Mouse (Mus musculus): ENCODE results near the gene Olfr16.

Gene Olfr16

GRCm38 (mm10) chr1:172950160-172950559 is at the start of gene Olfr16:
Gene Olfr16, plus strand, starts transcription at chr1:172950409.
- DNase-seq = no peak

DNA sequence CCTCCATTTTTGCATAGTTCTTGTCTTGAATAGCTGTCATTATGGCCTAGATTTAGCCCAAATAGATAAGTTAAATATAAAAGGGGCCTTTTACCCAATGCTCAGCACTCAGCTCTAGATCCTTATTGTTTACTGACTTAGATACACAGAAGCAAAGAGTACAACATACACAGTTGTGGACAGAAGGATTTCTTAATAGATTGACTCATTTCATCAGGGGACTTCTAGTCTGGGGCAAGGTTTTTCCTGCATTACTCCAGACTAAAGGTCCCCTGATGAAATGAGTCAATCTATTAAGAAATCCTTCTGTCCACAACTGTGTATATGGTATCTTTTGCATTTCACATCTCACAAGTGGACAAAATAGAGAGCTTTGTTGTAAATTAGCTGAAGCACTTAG is 46.9 kb upstream of the Olfr16 start:
- no peak for DNase-seq

DNA sequence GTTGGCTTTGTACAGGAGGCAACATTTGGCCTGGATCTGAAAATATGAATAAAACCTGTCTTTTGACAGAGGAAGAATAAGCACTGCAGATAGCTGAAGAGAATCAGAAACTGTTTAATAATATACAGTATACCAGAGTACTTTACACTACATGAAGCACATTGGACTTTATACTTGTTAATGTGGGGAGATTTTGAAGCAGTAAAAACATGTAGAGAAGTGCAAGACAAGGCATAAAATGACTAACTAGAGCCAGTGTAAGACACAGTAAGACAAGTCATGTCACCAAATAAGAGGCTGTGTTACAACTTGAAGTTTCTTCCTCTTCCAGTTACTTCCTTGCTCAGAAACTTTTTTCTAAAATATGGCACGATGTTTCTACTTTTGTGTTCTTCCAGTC is 33.1 kb upstream of the Olfr16 start:
- DNase-seq = no peak

DNA sequence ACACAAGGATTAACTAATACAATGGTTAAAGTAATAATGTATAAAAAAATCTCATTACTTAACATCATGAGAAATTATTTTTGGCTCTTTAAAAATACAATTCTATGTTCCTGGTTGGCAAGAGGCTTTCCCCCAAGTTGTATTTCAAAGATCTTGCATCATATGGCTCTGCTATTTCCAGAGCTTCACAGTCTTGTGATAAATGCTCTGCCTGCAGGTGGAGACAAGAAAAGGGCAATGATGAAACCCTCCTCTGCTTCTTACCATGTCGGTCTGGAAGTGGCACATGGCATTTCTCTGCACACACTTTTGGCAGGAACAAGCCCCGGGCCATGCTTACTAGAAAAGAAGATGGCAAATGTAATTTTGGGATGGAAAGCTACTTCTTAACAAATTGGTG is 31.8 kb upstream of the Olfr16 start:
- DNase-seq = no peak

DNA sequence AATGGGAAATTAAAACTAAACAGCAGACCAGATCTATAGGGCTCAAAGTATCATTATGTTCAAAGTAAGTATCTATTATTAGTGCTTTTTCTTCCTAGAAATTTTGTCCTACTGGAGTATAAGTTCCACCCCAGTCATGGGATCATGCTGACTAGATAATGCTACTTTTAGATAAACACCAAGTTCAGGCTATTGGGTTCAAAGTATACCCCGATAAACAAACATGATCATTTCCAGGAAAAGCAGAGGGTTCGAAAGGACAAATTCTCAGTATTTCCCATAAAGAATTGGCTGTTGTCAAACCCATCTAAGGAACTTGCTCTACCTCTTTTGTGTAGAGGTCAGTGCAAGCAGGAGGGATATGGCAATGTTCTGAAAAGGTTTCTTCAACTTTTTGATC is 18.0 kb upstream of the Olfr16 start:
- no peak for DNase-seq

DNA sequence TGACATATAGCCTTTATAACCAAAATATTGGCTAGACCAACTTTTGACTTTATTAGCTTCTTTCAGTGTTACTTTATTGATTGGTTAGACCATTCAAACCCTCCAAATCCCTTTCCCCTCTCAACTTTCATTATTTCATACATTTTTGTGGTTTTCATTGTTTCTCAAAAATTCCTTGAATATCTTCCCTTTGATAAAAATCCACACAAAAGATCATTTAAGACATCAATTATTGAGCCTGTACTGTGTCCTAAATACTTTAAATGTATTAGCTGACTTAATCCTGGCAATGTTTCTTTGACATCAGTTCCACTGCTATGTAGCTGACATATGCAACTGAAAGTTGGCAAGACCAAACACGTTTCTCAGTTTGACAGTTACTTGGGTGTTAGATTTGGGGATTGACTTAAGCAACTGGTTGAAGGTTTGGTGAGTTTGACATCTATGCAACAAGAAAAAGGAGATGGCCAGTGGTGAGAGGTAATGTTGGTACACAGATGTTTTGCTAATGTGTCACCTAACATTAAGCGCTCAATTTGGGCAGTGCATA is 1.0 kb downstream of the Olfr16 start:
- no peak for DNase-seq

DNA sequence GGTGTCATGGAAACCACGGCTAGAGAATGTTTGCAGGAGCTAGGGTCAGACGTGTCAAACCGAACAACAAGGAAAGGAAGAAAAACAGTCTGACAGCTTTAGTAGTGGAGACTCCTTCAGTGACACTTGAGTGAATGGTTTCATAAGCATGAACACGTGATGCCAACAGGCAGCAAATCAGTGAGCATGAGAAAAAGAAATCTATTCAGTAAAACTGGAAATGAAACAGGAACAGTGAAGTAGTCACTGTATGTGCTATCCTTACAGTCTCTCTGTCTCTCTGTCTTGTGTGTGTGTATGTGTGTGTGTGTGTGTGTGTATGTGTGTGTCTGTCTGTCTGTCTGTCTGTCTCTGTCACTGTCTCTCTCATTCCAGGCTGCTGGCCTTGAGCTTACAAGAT is 5.2 kb downstream of the Olfr16 start:
- no peak for DNase-seq

GRCm38 (mm10) chr1:172960452-172960851 is 10.2 kb downstream of the Olfr16 start:
- DNase-seq = no peak

DNA sequence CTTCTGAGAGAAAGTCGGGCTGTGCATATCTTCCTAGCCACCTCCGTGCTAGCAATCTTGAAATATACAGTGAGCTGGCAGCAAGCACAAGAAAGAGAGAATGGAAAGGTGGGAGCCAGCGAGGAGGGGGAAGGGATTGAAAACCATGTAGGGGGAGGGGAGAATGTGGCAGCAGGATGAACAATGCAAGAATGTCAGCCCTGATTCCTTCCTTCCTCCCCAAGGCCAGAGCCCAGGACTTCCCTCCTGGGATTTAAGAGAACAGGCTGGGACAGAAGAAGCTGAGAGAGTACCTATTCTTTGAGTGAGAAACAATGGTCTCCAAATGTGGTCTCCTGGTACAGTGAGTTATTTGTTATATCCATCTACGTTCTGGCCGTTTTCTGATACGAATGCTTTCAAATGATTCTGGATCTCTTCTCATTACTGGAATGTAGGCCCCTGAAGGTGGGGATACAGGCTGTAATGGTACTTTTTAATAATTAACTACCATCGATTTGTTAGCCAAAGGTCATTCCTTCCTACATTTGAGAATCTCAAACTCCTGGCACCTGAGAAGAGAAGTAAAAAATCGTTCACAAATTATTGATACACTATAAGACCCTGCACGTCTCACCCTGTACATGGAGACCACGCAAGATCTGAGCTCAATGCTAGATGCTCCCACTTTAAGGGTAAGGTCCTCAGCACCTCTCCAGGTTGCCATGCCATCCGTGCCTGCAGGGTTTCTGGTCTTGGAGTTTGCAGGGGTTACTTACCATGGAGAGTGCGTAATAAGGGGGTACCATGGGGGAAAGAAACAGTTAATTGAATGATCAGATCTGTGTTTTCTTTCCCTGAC is 39.8 kb downstream of the Olfr16 start:
- no peak for DNase-seq

DNA sequence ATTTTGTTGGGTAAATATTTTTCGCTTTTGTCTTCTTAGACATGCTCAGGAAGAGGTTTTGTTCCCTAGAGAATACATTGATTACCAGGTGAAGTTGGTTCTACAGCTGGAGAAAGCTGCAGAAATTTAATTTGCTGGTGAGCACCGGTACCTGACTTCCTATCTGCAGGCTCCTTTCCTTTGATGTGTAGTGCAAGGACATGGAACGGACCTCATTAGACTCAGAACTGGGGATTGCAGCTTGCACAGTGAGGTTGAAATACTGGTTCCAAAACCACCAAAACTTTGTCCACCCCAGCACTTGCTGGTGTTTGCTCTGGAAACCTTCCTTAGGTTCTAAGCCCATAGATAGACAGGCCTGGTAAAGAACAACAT is 40.4 kb downstream of the Olfr16 start:
- no peak for DNase-seq
